9 mouse cellular contexts compared by ENCODE assay signal in the genomic region with DNA sequence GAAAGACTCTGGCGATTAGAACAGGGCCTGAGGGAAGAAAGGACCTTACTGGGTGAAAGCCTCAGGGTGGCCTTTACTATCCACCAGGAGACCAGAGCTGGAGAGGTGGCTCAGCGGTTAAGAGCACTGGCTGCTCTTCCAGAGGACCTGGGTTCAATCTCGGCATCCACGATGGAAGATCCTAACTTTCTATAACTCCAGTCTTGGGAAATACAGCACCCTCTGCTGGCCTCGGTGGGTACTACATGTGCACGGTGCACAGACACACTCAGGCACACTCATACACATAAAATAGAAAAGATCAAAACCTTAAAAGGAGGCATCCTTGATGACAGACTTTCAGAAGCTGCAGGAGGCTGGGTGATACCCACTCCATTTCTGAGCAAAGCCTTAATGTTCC. TPM values are rescaled to one million over a fixed set of nuclear protein-coding genes. Genes with fewer than 3 reads are reported as not detected.
DNase-seq lines count a peak whose midpoint lies in the region; ATAC-seq and TF ChIP-seq lines count a peak whose summit lies in the region.
"Had no signal": no experiment of that assay in that cellular context is flagged by ENCODE, and none has a peak within 500 bp of the region (broad histone marks: within the 10 kb centered on the region; RNA-seq: fewer than 3 reads in every experiment).

No protein-coding gene starts in this region.

- no peak overlapping the region for H3K4me3 ChIP-seq in kidney, adult 2 months (ENCODE audit: insufficient read depth, low read depth, low read length)
- H3K4me3 ChIP-seq in kidney, embryonic 16.5 days (ENCODE audit: low read length) = no peak overlapping the region
- H3K4me3 ChIP-seq in embryonic fibroblast, embryonic 13.5 days (ENCODE audit: insufficient read depth, low read length) = no peak overlapping the region
- H3K4me3 ChIP-seq: embryonic facial prominence, embryonic 15.5 days; limb, embryonic 13.5 days had no signal

- H3K36me3 ChIP-seq in kidney, adult 2 months (ENCODE audit: control insufficient read depth, insufficient read depth, low read length) = no peaks in the 10 kb centered on the region
- H3K36me3 ChIP-seq in kidney, embryonic 16.5 days (ENCODE audit: insufficient read depth, low read length) = no peaks in the 10 kb centered on the region
- H3K36me3 ChIP-seq: embryonic facial prominence, embryonic 15.5 days; limb, embryonic 13.5 days had no signal

- TF ChIP-seq CTCF in kidney, adult 2 months (conservative IDR thresholded peaks at IDR 0.05; ENCODE audit: insufficient read depth, insufficient read length, low read depth, low read length) = peak; percentile 77
- peak; percentile 52; the same call in 1 of the 2 replicates for TF ChIP-seq CTCF in embryonic fibroblast, embryonic 13.5 days (IDR thresholded peaks at IDR 0.05; ENCODE audit: borderline replicate concordance, insufficient read depth, low read length)

- peak; percentile 26 for DNase-seq in kidney, adult 2 months
- DNase-seq in 416B (ENCODE audit: low read depth) = peak; percentile 46
- peak; percentile 43 for DNase-seq in CD4-positive helper T cell, adult 2 months (ENCODE audit: low read depth, low spot score)
- DNase-seq in spleen, postnatal 4 days (ENCODE audit: low spot score in 2 of 2) = peak; percentile 37 to 82
- DNase-seq in ovary, postnatal 14 days (ENCODE audit: low spot score) = no peak

- H3K9me3 ChIP-seq in kidney, embryonic 16.5 days (ENCODE audit: low read length) = no peaks in the 10 kb centered on the region
- H3K9me3 ChIP-seq: embryonic facial prominence, embryonic 15.5 days had no signal

- ATAC-seq in kidney, embryonic 16.5 days (ENCODE audit: low FRiP score, low TSS enrichment) = no peak

- H3K27me3 ChIP-seq in kidney, adult 2 months (replicated peaks; ENCODE audit: control insufficient read depth, insufficient read depth, low read length) = no peaks in the 10 kb centered on the region
- H3K27me3 ChIP-seq in kidney, embryonic 16.5 days (ENCODE audit: insufficient read depth, low read length) = peaks cover 20% of the 10 kb centered on the region

- no peak overlapping the region for H3K9ac ChIP-seq in kidney, embryonic 16.5 days (replicated peaks; ENCODE audit: low read length)
- H3K9ac ChIP-seq: embryonic facial prominence, embryonic 15.5 days; limb, embryonic 13.5 days had no signal

- H3K4me2 ChIP-seq in kidney, embryonic 16.5 days (replicated peaks; ENCODE audit: low read depth, low read length) = no peak overlapping the region
- H3K4me2 ChIP-seq: embryonic facial prominence, embryonic 15.5 days; limb, embryonic 13.5 days had no signal

- H3K27ac ChIP-seq in kidney, adult 2 months (ENCODE audit: insufficient read depth, low read depth, low read length) = no peak overlapping the region
- H3K27ac ChIP-seq in kidney, embryonic 16.5 days (ENCODE audit: low read length) = no peak overlapping the region
- no peak overlapping the region for H3K27ac ChIP-seq in embryonic fibroblast, embryonic 13.5 days (ENCODE audit: insufficient read depth, low read length)
- H3K27ac ChIP-seq: embryonic facial prominence, embryonic 15.5 days; limb, embryonic 13.5 days had no signal

- no peaks in the 10 kb centered on the region for H3K4me1 ChIP-seq in kidney, adult 2 months (ENCODE audit: control insufficient read depth, insufficient read depth, low read length)
- no peaks in the 10 kb centered on the region for H3K4me1 ChIP-seq in kidney, embryonic 16.5 days (ENCODE audit: insufficient read depth, low read length)
- no peaks in the 10 kb centered on the region for H3K4me1 ChIP-seq in embryonic fibroblast, embryonic 13.5 days (ENCODE audit: control insufficient read depth, insufficient read depth, low read length)
- H3K4me1 ChIP-seq: embryonic facial prominence, embryonic 15.5 days; limb, embryonic 13.5 days had no signal

- no peak for TF ChIP-seq POLR2A in kidney, adult 2 months (IDR thresholded peaks at IDR 0.05; ENCODE audit: low read depth, low read length)
- TF ChIP-seq POLR2A in embryonic fibroblast, embryonic 13.5 days (IDR thresholded peaks at IDR 0.05; ENCODE audit: low read depth, low read length) = no peak

- 19% methylated on average over 6 of the region's 6 CpGs for WGBS in kidney, adult 2 months
- 25% methylated on average over 6 of the region's 6 CpGs for WGBS in kidney, embryonic 16.5 days

RNA-seq across cellular contexts. Expression of a gene that starts 6.4 kb away (rescaled TPM):
- 0.16 and 0.89 TPM in 2 replicates for polyA plus RNA-seq in kidney, adult 2 months (2012; rRNA removed)
- not detected in 2 replicates for polyA plus RNA-seq in kidney, embryonic 16.5 days (2015; fragmentation: Nextera tagmentation; extraction: Ambion mirVana)
- polyA plus RNA-seq in embryonic fibroblast, embryonic 13.5 days (2011; ENCODE audit: insufficient read length, low read depth, missing spikeins) = 0.38 and 0.86 TPM in 2 replicates

RNA-seq across cellular contexts. Expression of a gene that starts 16.5 kb away (rescaled TPM):
- polyA plus RNA-seq in kidney, adult 2 months (2012; rRNA removed) = 25.8 and 29.9 TPM in 2 replicates
- 48.5 and 50.8 TPM in 2 replicates for polyA plus RNA-seq in kidney, embryonic 16.5 days (2015; fragmentation: Nextera tagmentation; extraction: Ambion mirVana)
- 20.1 and 25.9 TPM in 2 replicates for polyA plus RNA-seq in embryonic fibroblast, embryonic 13.5 days (2011; ENCODE audit: insufficient read length, low read depth, missing spikeins)

RNA-seq across cellular contexts. Expression of a gene that starts 25.7 kb away (rescaled TPM):
- polyA plus RNA-seq in kidney, adult 2 months (2012; rRNA removed) = 92.3 and 126 TPM in 2 replicates
- 127 and 132 TPM in 2 replicates for polyA plus RNA-seq in kidney, embryonic 16.5 days (2015; fragmentation: Nextera tagmentation; extraction: Ambion mirVana)
- polyA plus RNA-seq in embryonic fibroblast, embryonic 13.5 days (2011; ENCODE audit: insufficient read length, low read depth, missing spikeins) = 364 and 499 TPM in 2 replicates

RNA-seq across cellular contexts. Expression of a gene that starts 45.0 kb away (rescaled TPM):
- not detected in 2 replicates for polyA plus RNA-seq in kidney, adult 2 months (2012; rRNA removed)
- 3.3 TPM in 1 of 2 replicates, not detected in the other for polyA plus RNA-seq in kidney, embryonic 16.5 days (2015; fragmentation: Nextera tagmentation; extraction: Ambion mirVana)
- polyA plus RNA-seq in embryonic fibroblast, embryonic 13.5 days (2011; ENCODE audit: insufficient read length, low read depth, missing spikeins) = not detected in 2 replicates
- polyA plus RNA-seq: embryonic facial prominence, embryonic 15.5 days; limb, embryonic 13.5 days had no signal

RNA-seq across cellular contexts. Expression of a gene that starts 46.8 kb away (rescaled TPM):
- 16.3 and 16.9 TPM in 2 replicates for polyA plus RNA-seq in kidney, adult 2 months (2012; rRNA removed)
- 36.3 and 38.1 TPM in 2 replicates for polyA plus RNA-seq in kidney, embryonic 16.5 days (2015; fragmentation: Nextera tagmentation; extraction: Ambion mirVana)
- polyA plus RNA-seq in embryonic fibroblast, embryonic 13.5 days (2011; ENCODE audit: insufficient read length, low read depth, missing spikeins) = 22.7 and 22.8 TPM in 2 replicates
